ENCODE assay signal across 8 mouse cellular contexts in the genomic region with DNA sequence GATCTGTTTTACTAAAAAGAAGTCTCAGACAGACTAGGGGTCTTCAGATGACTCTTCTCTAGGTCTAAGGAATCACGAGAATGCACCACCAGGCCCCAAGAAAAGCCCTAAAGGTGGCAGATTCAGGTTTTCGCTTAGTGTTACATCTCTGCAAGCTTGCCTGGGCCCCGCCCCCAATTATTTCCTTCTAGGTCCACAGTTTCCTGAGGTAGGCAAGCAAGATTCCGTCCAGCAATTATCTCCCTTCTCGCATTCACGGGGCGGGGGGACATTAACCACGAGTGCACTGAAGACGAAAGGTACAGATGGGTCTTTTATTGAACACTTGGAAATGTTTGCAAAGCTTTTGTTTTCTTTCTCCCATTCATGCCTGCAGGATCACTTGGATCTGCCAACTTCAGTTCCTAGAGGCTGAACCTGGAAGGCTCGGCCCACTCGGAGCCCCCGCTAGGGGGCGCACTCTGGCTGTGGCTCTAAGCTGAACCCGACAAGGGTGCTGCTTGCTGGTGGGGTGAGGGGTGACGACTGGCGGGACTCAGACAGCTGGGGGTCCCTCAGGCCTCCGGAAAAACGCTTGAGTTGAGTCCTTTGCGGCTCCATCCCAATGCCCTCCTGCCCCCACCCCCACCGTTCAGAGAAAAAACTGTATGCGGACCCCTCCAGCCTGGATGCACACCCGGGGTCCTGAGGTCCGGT. TPM values are rescaled to one million over a fixed set of nuclear protein-coding genes. Genes with fewer than 3 reads are reported as not detected.
DNase-seq lines count a peak whose midpoint lies in the region; ATAC-seq and TF ChIP-seq lines count a peak whose summit lies in the region.

No protein-coding gene starts in this region.

- WGBS in heart, embryonic 13.5 days, result 9% methylated on average over 23 of the region's 23 CpGs
- WGBS in stomach, embryonic 14.5 days, result 16% methylated on average over 23 of the region's 23 CpGs

- peak; percentile 66 for TF ChIP-seq CTCF in brain, embryonic 14.5 days (IDR thresholded peaks at IDR 0.05; ENCODE audit: borderline replicate concordance, extremely low read depth, insufficient read depth, insufficient read length)

- peak; percentile 7 to 26 for DNase-seq in cerebellum, adult 18-20 months
- DNase-seq in cerebellum, adult 11 months, result no peak
- peak; percentile 32 for DNase-seq in CD4-positive helper T cell, adult 2 months (ENCODE audit: low read depth, low spot score)
- DNase-seq in brain, embryonic 14.5 days (ENCODE audit: low read depth), result peak; percentile 91
- peak; percentile 69 to 78 for DNase-seq in layer of hippocampus, postnatal 10 days (ENCODE audit: low spot score in 2 of 2)

- no peak for TF ChIP-seq POLR2A in brain, embryonic 14.5 days (IDR thresholded peaks at IDR 0.05; ENCODE audit: borderline replicate concordance, extremely low read depth, insufficient read depth, insufficient read length, poor library complexity, severe bottlenecking)

- no peaks in the 10 kb centered on the region for H3K4me1 ChIP-seq in heart, embryonic 13.5 days
- no peaks in the 10 kb centered on the region for H3K4me1 ChIP-seq in stomach, embryonic 14.5 days (ENCODE audit: control insufficient read depth, insufficient read depth, low read length)

- H3K9me3 ChIP-seq in heart, embryonic 13.5 days, result no peaks in the 10 kb centered on the region
- no peaks in the 10 kb centered on the region for H3K9me3 ChIP-seq in stomach, embryonic 14.5 days (ENCODE audit: control insufficient read depth, low read depth, low read length)

- ATAC-seq in heart, embryonic 13.5 days (ENCODE audit: extremely low read depth, insufficient number of reproducible peaks, low FRiP score, low TSS enrichment), result no peak
- ATAC-seq in megakaryocyte-erythroid progenitor cell, adult 5-6 weeks (replicated peaks; ENCODE audit: low FRiP score, low TSS enrichment, poor library complexity, severe bottlenecking), result peak; percentile 60; the same call in 1 of the 2 replicates
- no peak for ATAC-seq in stomach, embryonic 14.5 days (ENCODE audit: insufficient number of reproducible peaks, insufficient read depth, low FRiP score, low read depth)

- no peak overlapping the region for H3K27ac ChIP-seq in heart, embryonic 13.5 days (replicated peaks)
- no peak overlapping the region for H3K27ac ChIP-seq in stomach, embryonic 14.5 days (ENCODE audit: low read length)

- H3K4me3 ChIP-seq in heart, embryonic 13.5 days, result peak overlapping the region; percentile 30
- H3K4me3 ChIP-seq in stomach, embryonic 14.5 days (ENCODE audit: low read depth, low read length), result no peak overlapping the region

- H3K9ac ChIP-seq in heart, embryonic 13.5 days, result no peak overlapping the region
- no peak overlapping the region for H3K9ac ChIP-seq in stomach, embryonic 14.5 days (replicated peaks; ENCODE audit: low read depth, low read length)

- H3K4me2 ChIP-seq in heart, embryonic 13.5 days, result peak overlapping the region; percentile 51
- H3K4me2 ChIP-seq in stomach, embryonic 14.5 days (replicated peaks; ENCODE audit: low read depth, low read length), result 0 out of 2 replicates have a peak overlapping the region, but pooled peaks have one; percentile 3

- no peaks in the 10 kb centered on the region for H3K36me3 ChIP-seq in heart, embryonic 13.5 days
- no peaks in the 10 kb centered on the region for H3K36me3 ChIP-seq in stomach, embryonic 14.5 days (ENCODE audit: control insufficient read depth, insufficient read depth, low read length)

- peaks cover 80% of the 10 kb centered on the region for H3K27me3 ChIP-seq in heart, embryonic 13.5 days (replicated peaks)
- peaks cover 12% of the 10 kb centered on the region; the same call in 1 of the 2 replicates for H3K27me3 ChIP-seq in stomach, embryonic 14.5 days (ENCODE audit: control insufficient read depth, insufficient read depth, low read length)

RNA-seq across cellular contexts. Expression of a gene that starts 5.1 kb away (rescaled TPM):
- 47.6 and 100 TPM in 2 replicates for polyA plus RNA-seq in brain, embryonic 14.5 days (2012; rRNA removed)
- polyA plus RNA-seq in heart, embryonic 13.5 days (2015; fragmentation: Nextera tagmentation; extraction: Ambion mirVana), result not detected in 2 replicates
- total RNA-seq in layer of hippocampus, postnatal 10 days (2021), result 10 to 100 TPM; 20.7 to 22.9 TPM
- total RNA-seq in megakaryocyte-erythroid progenitor cell, adult 5-6 weeks (2014; fragmentation: Nextera tagmentation), result not detected in 2 replicates
- total RNA-seq in megakaryocyte-erythroid progenitor cell, adult 5-6 weeks (2017), result not detected in 2 replicates
- polyA plus RNA-seq in stomach, embryonic 14.5 days (2014; fragmentation: Nextera tagmentation; extraction: Ambion mirVana), result 0.08 and 0.13 TPM in 2 replicates

Comparison
In these comparisons a context has a peak if more than half of its experiments do, and no peak if none do; other contexts are left out.
1. RNA of a gene that starts 5.1 kb away (polyA plus RNA-seq): 47.6 to 100 TPM in brain, embryonic 14.5 days; 0.08 to 0.13 TPM in stomach, embryonic 14.5 days and not detected in heart, embryonic 13.5 days; every median in the first group is over 10 times any median in the second.